Mouse (Mus musculus) urinary bladder, postnatal 14 days (tissue): ENCODE data around the gene Akt2.

Experiments used
- DNase-seq: peaks from one replicate; pipeline ENCODE4 v3.0.0; 2021; ENCODE audit warnings: low spot score

Akt2 gene

DNA sequence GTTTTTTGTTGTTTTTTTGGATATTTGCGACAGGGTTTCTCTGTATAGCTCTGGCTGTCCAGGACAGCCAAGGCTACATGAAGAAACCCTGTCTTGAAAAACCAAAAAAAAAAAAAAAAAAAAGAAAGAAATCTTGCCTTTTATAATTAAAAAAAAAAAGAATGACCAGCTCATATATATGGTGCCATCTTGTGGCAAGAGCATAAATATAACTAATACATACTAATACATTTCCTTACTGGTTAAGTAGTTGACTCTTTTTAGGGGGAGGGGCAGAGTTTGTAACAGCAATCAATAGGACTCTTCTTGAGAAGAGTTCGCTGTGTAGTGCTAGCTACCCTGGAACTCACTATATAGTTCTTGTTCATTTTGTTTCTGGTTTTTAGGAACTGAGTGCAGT lies 3.6 kb upstream of the Akt2 start:
- no peak for DNase-seq

DNA sequence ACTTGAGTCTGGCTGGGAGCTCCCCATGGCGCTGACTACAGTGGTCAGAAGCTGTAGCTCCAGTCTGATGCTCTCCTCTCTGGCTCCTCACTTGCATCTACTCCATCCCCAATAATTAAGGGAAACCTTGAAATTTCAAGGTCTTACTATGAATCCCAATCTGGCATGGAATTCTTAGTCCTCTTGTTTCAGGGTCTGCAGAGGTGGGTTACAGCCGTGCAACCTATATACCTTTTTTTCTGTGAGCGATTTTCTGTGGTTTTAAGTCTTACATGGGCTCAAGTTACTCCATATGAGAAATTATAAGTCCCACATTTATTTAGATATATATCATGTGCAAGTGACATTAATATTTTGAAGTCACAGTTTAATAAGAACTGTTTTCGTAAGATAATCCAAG lies 1.3 kb upstream of the Akt2 start:
- DNase-seq, result no peak

DNA sequence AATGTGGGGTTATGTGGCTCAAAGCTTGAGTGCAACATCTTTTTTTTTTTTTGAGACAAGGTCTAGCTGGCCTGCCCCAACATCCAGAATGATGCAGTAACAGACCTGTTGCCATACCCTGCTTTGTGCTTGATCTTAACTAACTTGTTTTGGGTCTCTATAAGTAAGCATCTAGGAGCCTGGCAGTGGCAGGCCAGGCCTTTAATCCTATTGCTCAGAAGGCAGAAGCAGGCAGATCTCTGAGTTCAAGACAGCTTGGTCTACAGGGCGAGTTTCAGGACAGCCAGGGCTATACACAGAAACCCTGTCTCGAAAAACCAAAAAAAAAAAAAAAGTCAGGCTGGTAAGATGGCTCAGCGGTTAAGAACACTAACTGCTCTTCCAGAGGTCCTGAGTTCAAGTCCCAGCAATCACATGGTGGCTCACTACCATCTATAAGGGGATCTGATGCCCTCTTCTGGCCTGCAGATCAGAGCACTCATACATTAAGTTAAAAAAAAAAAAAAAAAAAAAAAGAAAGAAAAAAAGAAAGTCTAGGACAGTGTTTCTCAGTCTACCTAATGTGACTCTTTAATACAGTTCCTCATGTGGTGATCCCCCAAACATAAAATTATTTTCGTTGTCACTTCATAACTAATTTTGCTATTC lies 662 bp upstream of the Akt2 start:
- no peak for DNase-seq

DNA sequence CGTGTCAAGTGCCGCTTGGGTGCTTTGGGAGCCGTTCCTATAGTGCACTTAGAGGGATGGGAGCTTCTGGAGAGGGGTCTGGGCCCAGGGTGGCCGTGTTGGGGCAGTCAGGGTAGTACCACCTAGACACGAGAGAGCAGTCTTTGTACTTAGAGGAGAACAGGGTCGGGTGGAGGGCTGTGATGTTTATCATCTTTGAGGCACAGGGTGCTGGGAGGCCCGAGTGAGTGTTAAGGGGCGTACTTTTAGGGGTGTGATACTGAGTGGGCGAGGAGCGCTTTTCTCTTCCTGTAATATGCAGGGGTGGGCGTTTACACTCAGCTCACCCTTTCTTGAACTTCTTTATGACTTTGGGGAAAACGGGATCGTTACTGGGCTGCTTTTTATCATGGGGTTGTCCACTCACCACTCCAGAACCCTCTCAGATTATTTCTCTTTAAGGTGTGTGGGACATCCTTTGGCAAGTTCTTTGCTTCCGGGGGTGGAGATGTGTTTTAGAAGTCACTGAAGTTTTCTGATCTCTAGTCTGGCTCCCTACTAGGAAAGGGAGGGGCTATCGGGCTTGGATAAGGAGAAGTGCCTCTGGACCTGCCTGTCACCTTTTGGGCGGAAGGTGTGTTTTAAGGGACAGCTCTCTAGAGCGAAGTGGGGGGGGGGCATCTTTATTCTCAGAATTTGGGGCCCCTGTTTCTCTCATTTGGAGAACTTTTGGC lies 1.0 kb downstream of the Akt2 start:
- peak; percentile 45 for DNase-seq

DNA sequence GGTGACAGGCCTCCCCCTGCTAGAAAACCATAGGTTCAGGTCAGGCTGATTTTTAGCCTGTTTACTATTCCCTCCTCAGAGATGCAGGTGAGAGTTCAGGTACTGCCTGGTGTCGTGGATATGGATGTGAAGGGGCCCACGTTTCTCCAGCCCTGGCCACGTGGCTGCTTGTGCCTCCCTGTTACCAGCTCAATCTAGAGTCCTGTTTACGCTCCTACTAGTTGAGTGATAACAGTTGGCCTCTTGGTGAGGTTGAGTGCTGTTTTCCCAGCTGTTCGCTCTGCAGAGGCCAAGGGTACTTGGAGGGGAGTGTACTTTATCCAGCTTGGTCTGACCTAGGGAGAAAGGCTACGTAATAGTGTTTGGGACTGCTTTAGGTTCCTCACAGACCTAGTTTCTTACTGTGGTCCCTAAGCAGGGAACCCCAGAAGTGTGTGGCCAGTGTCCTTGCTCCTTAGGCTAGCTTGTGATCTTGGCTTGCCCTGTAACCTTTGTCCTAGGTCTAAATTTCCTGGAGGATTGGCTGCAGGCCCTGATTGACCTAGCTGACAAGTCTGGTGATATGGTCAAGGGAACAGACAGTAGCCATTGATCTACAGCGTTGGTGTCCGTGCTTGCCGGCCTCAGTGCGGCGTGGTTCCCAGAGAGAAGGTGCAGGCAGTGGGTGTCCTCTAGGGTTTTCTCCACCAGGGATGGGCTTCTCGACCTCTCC lies 1.7 kb downstream of the Akt2 start:
- no peak for DNase-seq

DNA sequence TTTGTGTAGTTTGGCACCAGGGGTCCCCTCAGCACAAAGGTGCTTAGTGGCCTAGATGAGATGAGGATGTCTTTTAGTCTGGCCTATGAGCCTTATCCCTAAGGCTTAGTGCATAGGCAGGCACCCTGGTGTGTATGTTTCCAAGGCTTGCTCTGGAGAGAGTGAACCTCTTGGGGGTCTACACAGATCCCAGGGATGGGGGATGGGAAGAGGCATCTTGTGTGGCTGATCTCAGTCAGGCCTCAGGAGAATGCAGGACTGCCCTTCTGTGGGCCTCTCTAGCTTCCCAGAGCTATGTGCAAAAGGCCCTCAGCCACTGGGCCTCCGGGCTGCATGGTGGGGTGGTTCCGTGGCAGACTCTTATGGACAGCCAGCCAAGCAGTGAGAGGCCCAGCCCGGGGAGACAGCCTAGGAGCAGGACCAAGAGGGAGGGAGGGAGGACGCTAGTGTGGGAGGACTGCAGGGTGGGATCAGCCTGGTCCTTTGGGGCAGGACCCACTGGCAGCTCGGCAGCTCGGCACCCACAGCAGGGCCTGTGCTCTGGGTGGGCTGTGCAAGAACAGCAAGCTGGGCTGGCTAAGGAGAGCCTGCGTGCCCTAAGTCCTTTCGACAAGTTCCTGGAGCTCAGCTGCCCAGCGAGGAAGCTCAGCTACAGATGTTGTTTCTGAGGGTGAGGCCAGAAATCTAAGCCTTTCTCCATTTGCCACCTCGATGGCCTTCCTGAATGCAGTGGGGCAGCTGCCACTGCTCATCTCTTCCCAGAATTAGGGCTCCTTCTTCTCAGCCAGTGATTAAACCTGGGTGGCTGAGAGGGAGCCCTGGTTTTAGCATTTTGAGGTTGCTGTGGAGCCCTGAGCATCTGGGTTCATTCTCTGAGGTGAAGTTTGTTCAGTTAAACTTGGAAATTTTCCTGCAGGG lies 5.5 kb downstream of the Akt2 start:
- DNase-seq, result peak; percentile 68

DNA sequence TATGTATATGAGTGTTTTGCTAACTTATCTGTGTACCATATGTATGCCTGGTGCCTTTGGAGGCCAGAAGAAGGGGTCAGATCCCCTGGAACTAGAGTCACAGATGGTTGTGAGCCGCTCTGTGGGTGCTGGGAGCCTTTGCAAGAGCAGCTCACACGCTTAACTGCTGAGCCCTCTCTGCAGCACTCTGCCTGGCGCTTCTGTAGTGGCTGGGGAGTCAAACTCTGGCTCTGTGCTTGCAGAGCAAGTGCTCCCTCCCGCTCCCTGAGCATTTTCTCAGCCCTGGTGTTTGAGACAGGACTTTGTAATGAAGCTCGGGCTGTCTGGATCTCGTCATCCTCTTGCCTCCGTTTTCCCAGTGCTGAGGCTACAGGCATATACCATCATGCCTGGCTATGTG lies 6.7 kb downstream of the Akt2 start:
- no peak for DNase-seq

DNA sequence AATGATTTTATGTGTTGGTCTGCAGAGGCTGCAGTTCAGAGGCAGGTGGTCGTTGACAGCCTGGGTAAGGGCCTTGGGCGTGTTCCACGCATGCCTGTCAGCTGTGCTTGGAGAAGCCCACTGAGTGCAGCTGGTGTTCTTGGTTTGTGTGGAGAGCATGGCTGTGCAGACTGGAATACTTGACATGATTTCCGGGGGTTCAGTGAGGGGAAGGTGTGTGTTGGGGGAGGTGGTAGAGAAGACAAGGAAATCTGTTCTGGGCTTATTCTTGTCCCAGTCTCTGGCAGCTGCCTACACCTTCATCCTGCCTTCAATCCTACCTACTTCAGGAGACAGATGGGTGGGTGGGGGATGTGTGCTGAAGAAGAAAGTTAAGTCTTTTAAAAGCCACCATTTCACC lies 10.3 kb downstream of the Akt2 start:
- no peak for DNase-seq

DNA sequence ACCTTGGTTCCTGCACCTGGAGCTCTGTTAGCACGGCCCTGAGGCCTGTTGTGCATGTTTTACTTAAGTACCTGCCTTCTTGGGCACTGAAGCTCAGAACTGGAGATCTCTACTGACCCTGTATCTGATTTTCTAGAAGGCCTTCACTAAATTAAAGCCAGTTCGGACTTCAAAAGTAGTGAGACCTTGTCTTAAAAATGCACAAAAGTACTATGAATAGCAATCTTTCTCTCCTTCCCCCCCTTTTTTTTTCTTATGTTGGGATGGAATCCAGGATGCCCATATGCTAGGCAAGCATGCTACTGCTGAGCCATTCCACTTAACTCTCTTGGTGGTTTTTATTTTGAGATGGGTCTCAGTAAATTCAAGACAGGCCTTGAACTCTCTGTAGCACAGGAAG lies 10.8 kb downstream of the Akt2 start:
- no peak for DNase-seq

DNA sequence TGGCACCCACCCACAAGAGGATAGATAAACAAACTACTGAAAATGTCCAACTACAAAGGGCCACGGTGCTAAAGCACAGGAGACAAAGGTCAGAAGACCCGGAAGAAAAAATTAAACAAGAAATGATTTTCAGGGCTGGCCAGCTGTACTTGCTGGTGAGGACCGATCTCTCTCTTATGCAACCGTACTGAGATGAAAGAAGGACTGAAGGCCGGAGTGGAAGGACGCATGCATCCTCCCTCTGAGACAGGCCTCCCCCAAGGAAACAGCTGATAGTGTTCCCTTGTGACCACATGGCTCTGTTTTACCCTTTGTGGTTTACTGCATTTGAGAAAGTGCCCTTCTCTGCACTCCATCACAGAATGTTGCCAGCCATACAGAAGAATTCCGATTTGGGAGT lies 11.5 kb downstream of the Akt2 start:
- no peak for DNase-seq

DNA sequence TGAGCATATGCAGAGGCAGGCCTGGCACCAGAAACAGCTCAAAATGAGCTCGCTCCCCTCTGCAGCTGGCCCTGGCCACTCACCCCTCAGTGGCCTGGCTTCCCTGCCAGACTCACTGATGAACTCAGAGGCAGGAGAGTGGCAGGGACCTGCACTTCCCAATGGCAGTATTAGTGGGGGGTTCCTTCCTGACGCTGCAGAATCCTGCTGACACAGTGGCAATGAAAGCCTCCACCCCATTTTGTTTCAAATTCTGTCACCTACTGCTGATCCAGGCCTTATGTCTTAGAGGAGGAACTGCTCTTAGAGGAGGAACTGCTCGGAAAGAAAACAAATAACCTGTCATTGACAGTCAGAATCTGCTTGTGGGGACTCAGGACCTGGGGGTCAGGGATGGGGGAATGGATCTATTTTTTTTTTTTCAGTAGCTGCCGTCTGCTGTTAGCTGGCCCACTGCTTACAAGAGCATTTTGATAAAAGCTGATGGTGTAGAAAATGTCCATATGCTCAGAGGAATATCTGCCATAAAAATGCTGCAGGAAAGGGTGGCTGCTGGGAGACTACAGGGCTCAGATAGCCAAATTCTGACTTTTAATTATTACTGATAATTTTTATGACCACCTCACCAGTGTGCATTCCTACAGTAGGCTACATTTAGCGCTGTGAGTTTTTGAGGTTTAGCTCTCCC lies 13.5 kb downstream of the Akt2 start:
- DNase-seq, result no peak

DNA sequence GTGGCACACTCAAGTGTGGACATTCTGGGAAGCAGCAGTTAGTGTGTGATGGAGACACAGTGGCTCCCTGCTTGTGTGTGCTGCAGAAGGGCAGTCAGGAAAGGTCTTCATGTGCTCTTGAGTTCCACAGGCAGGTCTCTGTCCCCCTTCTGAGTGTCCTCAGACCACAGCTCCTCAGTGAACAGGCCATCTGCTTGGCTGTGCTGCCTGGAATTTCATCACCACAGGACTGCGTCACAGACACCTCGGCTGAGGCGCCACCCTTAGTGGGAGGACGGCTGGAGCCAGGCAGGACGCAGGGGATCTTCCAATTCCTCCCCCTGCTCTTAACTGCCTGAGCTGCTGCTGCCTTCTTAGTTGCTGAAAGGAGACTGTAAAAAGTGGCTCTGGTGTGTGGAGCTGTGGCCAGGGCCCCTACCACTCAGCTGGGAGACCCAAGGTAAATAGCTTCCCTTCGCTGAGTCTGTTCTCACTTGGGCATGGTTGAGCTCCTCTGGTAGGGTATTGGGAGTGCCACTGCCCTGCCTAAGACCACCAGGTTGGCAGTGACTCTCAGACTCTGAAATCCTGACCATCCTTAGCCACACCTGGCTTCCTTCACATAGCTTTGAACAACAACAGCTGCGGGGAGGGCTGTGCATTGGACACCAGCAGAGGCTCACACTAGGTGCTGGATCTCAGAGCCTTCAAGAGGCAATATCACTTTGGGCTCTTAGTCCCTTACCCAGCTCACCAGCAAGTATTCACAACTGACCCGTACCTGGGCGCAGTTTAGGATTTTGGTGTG lies 14.3 kb downstream of the Akt2 start:
- peak; percentile 63 for DNase-seq

DNA sequence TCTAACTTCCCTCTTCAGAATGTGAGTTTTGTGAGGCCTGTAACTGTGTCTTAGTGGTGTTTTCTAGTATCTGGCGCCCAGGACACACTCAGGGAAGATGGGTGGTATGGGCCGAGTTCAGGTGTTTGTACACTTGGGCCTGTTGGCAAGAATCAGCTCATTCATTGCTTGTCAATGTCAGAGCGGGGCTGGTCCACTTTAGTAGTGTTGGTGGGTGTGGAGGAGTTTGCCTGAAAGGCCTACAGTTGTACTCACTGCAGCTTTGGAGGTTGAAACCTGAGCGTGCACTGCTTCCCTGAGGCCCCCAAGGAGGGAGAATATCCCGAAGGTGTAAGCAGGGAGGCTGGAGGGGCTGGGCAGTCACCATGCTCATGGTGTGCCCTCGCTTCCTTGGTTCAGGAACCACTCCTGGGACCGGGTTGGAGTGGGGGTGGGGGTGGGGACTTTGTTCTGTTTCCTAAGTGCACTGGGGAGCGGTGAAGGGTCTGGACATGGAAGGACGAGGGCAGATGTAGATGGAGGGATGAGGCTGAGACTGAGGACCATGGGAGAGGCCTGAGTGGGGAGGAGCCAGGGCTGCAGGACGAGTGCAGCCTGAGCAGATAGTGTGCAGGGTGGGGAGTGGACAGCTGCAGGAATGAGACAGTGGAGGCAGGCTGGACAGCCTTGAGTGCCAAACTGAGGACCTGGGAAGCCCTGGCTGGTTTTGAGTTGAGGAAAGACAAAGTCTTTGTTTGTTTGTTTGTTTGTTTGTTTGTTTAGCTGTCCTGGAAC lies 15.3 kb downstream of the Akt2 start:
- DNase-seq, result no peak

DNA sequence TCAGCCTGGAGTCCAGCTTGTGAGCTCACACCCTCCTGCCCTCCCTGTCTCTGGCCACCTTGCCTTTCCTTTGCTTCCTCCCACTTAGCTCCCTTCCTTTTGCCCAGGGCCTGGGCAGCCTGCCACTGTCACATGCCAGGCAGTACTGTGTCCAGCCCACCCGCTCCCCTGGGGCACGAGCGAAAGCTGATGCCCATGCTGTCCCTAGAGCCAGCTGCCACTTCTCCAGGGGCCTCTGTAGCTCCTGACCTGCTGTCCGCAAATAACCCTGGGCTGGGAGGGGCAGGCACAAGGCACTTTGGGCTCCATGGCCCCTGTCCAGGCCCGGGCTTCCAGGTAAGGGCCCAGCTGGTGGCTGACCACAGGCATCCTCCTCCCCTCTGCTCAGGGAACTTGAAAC lies 16.2 kb downstream of the Akt2 start:
- peak; percentile 34 for DNase-seq

DNA sequence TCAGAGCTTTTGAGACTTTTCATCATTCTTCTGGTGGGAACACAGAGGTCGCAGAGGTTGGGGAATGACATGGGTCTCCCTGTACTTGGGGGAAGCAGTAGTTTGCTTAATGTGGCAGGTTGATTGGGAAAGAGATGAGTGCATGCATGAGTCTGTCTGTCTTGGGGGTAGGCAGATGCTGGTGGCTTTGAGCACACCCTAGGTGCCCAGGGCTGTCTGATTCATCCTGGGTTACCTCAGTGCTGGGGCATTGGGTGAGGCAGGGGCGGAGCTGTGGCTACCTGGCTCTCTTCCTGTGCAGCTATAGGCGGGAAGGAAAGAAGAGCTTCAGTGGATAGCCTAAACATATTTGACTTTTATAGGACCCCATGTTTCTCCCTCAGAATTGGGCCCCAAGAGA lies 16.8 kb downstream of the Akt2 start:
- no peak for DNase-seq

DNA sequence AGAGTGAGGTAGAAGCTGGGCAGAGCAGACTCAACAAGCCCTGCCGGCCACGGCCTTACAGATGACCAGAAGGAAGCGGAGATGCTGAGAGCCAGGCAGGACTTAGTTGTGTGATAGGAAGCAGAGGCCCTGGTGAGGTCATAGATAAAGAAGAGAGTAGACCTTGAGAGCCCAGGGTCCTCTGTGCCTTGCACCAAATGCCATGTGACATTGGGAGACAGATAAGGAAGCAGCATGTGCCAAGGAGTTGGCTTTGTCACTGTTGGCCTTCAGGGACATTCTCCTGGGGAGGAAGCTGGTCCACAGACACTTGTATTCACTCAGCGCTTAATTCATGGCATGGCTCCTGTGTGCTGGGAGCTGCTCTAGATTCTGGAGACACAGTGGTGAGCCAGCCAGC lies 17.9 kb downstream of the Akt2 start:
- DNase-seq, result no peak

DNA sequence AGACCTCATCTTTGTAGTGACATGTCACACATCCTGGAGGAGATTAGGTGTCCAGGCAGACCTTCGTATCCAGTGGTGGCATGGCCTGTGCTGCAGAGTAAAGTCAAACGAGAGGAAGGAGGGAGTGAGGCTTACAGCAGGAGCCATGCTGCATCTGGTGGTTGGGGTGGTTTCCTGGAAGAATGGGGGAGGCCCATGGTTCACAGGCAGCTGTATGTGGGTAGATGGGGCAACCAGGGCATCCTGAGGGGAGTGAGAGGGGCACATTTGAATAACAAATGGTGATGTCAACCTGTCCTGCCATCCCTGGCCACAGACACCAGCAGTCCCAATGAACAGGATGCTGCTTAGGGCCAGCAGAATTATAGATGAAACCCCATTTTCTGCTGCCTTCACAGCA lies 18.3 kb downstream of the Akt2 start:
- DNase-seq, result no peak

DNA sequence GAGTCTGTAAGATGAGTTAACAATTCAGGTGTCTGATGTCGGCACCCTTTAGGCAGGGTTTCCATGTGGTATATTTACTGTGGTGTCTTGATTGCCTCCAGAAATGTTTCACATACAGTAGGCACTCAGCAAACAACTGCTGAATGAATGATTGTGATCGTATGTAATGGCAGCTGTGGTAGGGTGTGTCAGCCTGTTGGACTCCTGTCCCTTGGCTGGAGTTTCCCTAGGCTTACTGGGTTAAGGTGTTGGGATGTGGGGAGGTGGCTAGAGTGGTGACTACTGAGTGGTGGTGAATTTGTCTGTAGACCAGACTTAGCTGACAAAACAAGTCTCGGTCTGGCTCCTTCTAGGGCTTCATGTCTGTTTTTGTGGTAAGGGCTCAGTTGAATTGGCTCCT lies 19.0 kb downstream of the Akt2 start:
- DNase-seq, result no peak

DNA sequence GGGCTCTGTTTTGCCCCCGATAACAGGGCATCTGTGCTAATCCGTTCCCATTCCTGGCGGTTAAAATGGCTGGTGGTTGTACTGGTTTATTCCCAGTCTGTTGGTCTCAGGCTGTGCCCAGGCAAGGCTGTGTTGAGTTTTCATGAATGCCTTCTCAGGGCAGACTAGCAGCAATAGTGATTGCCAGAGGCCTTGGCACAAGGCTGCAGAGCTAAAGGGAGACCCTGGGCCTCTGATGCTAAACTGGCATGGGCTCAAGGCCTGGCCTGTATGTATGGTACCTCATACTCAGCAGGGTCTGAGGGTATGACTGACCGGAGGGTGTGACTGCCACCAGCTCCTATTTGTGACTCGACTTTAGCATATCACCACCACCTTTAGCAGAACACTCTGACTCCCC lies 19.5 kb downstream of the Akt2 start:
- no peak for DNase-seq

DNA sequence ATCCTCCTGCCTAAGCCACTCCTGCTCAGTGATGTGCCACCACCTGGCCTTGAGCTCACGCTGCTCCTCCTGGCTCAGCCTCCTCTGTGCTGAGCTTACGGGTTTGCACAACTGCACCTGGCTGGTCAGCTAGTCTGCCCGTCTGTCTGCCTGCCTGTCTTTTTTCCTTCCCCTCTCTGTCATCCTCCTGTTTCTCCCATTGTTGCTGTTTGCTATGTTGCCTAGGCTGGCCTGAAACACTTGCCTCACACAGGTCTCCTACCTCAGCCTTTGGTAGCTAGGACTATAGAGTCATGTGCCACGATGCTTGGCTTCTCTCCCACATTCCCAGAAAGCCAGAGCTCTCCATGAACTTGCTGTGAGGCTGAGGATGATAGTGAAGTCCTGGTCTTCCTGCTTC lies 21.6 kb downstream of the Akt2 start:
- no peak for DNase-seq
